Mouse (Mus musculus): ENCODE data around the gene Dram1. TPM values are rescaled to one million over a fixed set of nuclear protein-coding genes. Genes with fewer than 3 reads are reported as not detected.

Dram1 gene
- polyA plus RNA-seq, 1 experiment, result 76.0 TPM

GRCm38 (mm10) chr10:88306235-88306634 is 72.6 kb downstream of the Dram1 start:
- TF ChIP-seq CTCF (IDR thresholded peaks at IDR 0.05; ENCODE audit: low read depth, low read length), result peak; percentile 31; the same call in 1 of the 2 replicates
- no peak for TF ChIP-seq POLR2A (IDR thresholded peaks at IDR 0.05; ENCODE audit: borderline replicate concordance, low read depth, low read length)
- Histone ChIP-seq H3K4me3 (ENCODE audit: insufficient read depth, low read length) (no peak overlapping the region), H3K4me1 (ENCODE audit: control insufficient read depth, insufficient read depth, low read length) (no peaks in the 10 kb centered on the region), H3K27ac (ENCODE audit: insufficient read depth, low read depth, low read length) (no peak overlapping the region)

DNA sequence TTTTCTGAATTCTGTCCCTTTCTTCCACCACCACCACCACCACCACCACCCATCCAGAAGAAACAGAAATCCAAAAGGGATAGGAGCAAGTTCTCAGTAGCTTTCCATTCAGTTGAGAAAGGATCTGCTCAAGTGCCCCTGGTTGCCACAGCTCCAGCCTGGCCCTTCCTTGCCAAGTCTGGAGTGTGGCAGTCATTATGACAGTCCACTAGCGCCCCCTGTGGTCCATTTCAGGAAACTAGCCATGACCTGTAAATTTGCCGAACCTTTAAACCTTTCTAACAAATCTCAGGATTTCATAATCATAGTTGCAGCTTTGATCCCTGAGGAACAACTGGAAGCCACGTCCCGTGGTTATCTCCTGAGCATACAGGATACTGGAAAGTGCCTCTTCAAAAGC is 74.6 kb downstream of the Dram1 start:
- TF ChIP-seq POLR2A (IDR thresholded peaks at IDR 0.05; ENCODE audit: borderline replicate concordance, low read depth, low read length) (no peak), CTCF (IDR thresholded peaks at IDR 0.05; ENCODE audit: low read depth, low read length) (peak; percentile 56)
- Histone ChIP-seq H3K4me1 (ENCODE audit: control insufficient read depth, insufficient read depth, low read length) (no peaks in the 10 kb centered on the region), H3K4me3 (ENCODE audit: insufficient read depth, low read length) (no peak overlapping the region), H3K27ac (ENCODE audit: insufficient read depth, low read depth, low read length) (no peak overlapping the region)

- Histone ChIP-seq H3K4me3 (ENCODE audit: insufficient read depth, low read length) (no peak overlapping the region), H3K27ac (ENCODE audit: insufficient read depth, low read depth, low read length) (no peak overlapping the region), H3K4me1 (ENCODE audit: control insufficient read depth, insufficient read depth, low read length) (no peaks in the 10 kb centered on the region)
- TF ChIP-seq CTCF (IDR thresholded peaks at IDR 0.05; ENCODE audit: low read depth, low read length) (no peak), POLR2A (IDR thresholded peaks at IDR 0.05; ENCODE audit: borderline replicate concordance, low read depth, low read length) (no peak)
Measured at GRCm38 (mm10) chr10:88303079-88303478, 75.8 kb downstream of the Dram1 start.

- Histone ChIP-seq H3K4me3 (ENCODE audit: insufficient read depth, low read length) (no peak overlapping the region), H3K27ac (ENCODE audit: insufficient read depth, low read depth, low read length) (no peak overlapping the region), H3K4me1 (ENCODE audit: control insufficient read depth, insufficient read depth, low read length) (no peaks in the 10 kb centered on the region)
- no peak for TF ChIP-seq CTCF (IDR thresholded peaks at IDR 0.05; ENCODE audit: low read depth, low read length)
- no peak for TF ChIP-seq POLR2A (IDR thresholded peaks at IDR 0.05; ENCODE audit: borderline replicate concordance, low read depth, low read length)
Measured at GRCm38 (mm10) chr10:88301802-88302470, 76.9 kb downstream of the Dram1 start.

DNA sequence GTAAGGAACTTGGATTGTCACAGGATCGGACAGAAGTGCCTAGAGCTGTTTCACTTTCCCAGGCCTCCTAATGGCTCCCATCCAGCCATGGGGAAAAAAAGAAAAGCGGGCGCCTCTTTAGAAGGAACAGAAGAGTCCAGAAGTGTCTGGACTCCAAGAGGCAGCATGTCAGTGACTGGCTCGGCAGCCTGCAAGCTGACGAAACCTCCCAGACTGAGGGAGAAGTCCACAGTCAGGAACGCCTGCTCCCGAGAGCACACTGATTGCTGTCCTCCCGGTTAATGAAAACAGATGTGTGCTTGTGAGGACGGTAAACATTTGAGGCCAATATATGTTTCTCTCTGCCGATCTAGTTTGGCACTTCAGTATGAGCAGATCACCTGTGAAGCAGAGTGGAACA is 81.9 kb downstream of the Dram1 start:
- no peak overlapping the region for H3K4me3 ChIP-seq (ENCODE audit: insufficient read depth, low read length)
- no peaks in the 10 kb centered on the region for H3K4me1 ChIP-seq (ENCODE audit: control insufficient read depth, insufficient read depth, low read length)
- H3K27ac ChIP-seq (ENCODE audit: insufficient read depth, low read depth, low read length), result no peak overlapping the region
- TF ChIP-seq CTCF (IDR thresholded peaks at IDR 0.05; ENCODE audit: low read depth, low read length), result no peak
- no peak for TF ChIP-seq POLR2A (IDR thresholded peaks at IDR 0.05; ENCODE audit: borderline replicate concordance, low read depth, low read length)

- no peak overlapping the region for H3K4me3 ChIP-seq (ENCODE audit: insufficient read depth, low read length)
- H3K4me1 ChIP-seq (ENCODE audit: control insufficient read depth, insufficient read depth, low read length), result no peaks in the 10 kb centered on the region
- TF ChIP-seq CTCF (IDR thresholded peaks at IDR 0.05; ENCODE audit: low read depth, low read length), result no peak
- no peak for TF ChIP-seq POLR2A (IDR thresholded peaks at IDR 0.05; ENCODE audit: borderline replicate concordance, low read depth, low read length)
- H3K27ac ChIP-seq (ENCODE audit: insufficient read depth, low read depth, low read length), result no peak overlapping the region
Measured at GRCm38 (mm10) chr10:88295091-88295490, 83.8 kb downstream of the Dram1 start.

GRCm38 (mm10) chr10:88288061-88288460 is 90.8 kb downstream of the Dram1 start:
- no peak for TF ChIP-seq CTCF (IDR thresholded peaks at IDR 0.05; ENCODE audit: low read depth, low read length)
- TF ChIP-seq POLR2A (IDR thresholded peaks at IDR 0.05; ENCODE audit: borderline replicate concordance, low read depth, low read length), result no peak
- Histone ChIP-seq H3K27ac (ENCODE audit: insufficient read depth, low read depth, low read length) (no peak overlapping the region), H3K4me3 (ENCODE audit: insufficient read depth, low read length) (no peak overlapping the region), H3K4me1 (ENCODE audit: control insufficient read depth, insufficient read depth, low read length) (no peaks in the 10 kb centered on the region)

- no peak for TF ChIP-seq POLR2A (IDR thresholded peaks at IDR 0.05; ENCODE audit: borderline replicate concordance, low read depth, low read length)
- TF ChIP-seq CTCF (IDR thresholded peaks at IDR 0.05; ENCODE audit: low read depth, low read length), result no peak
- Histone ChIP-seq H3K4me3 (ENCODE audit: insufficient read depth, low read length) (no peak overlapping the region), H3K4me1 (ENCODE audit: control insufficient read depth, insufficient read depth, low read length) (no peaks in the 10 kb centered on the region), H3K27ac (ENCODE audit: insufficient read depth, low read depth, low read length) (no peak overlapping the region)
Measured at GRCm38 (mm10) chr10:88287261-88287660, 91.6 kb downstream of the Dram1 start.

GRCm38 (mm10) chr10:88284343-88284990 is 94.4 kb downstream of the Dram1 start:
- no peak overlapping the region for H3K4me3 ChIP-seq (ENCODE audit: insufficient read depth, low read length)

GRCm38 (mm10) chr10:88281699-88282098 is 97.2 kb downstream of the Dram1 start:
- no peak for TF ChIP-seq CTCF (IDR thresholded peaks at IDR 0.05; ENCODE audit: low read depth, low read length)
- TF ChIP-seq POLR2A (IDR thresholded peaks at IDR 0.05; ENCODE audit: borderline replicate concordance, low read depth, low read length), result no peak
- no peaks in the 10 kb centered on the region for H3K4me1 ChIP-seq (ENCODE audit: control insufficient read depth, insufficient read depth, low read length)

More at GRCm38 (mm10) chr10:88284343-88284990, 94.4 kb downstream of the Dram1 start:
- Histone ChIP-seq H3K4me1 (ENCODE audit: control insufficient read depth, insufficient read depth, low read length) (no peaks in the 10 kb centered on the region), H3K27ac (ENCODE audit: insufficient read depth, low read depth, low read length) (no peak overlapping the region)
- TF ChIP-seq POLR2A (IDR thresholded peaks at IDR 0.05; ENCODE audit: borderline replicate concordance, low read depth, low read length), result no peak
- no peak for TF ChIP-seq CTCF (IDR thresholded peaks at IDR 0.05; ENCODE audit: low read depth, low read length)

More at GRCm38 (mm10) chr10:88281699-88282098, 97.2 kb downstream of the Dram1 start:
- no peak overlapping the region for H3K4me3 ChIP-seq (ENCODE audit: insufficient read depth, low read length)
- no peak overlapping the region for H3K27ac ChIP-seq (ENCODE audit: insufficient read depth, low read depth, low read length)
